Mouse (Mus musculus): ENCODE results near the gene Riox1.

GRCm38 (mm10) chr12:83950493-83950839 lies at the start of gene Riox1:
- TF ChIP-seq MYOD1 (IDR thresholded peaks at IDR 0.05; ENCODE audit: control insufficient read depth, insufficient read length, low read depth) (no peak), CTCF (IDR thresholded peaks at IDR 0.05; ENCODE audit: control insufficient read depth, insufficient read depth, insufficient read length) (no peak)
